Mouse (Mus musculus) liver, embryonic 15.5 days (tissue): ENCODE results near the gene Krtcap2. TPM values are rescaled to one million over a fixed set of nuclear protein-coding genes. Genes with fewer than 3 reads are reported as not detected.

ENCODE experiments used
- ATAC-seq: fragments of 200-750 bp; cut with Nextera tagmentation; 2 replicates; pipeline ENCODE4 v1.8.0; 2017; ENCODE audit warnings: moderate number of reproducible peaks, mild to moderate bottlenecking, moderate library complexity; ENCODE audit not compliant: insufficient read depth
- H3K27ac ChIP-seq: fragments of 300-500 bp; sonication (generic); replicated peaks from 2 replicates; pipeline ENCODE4 v1.5.1; 2015; ENCODE audit warnings: mild to moderate bottlenecking, inconsistent platforms
- H3K27me3 ChIP-seq: fragments of 300-500 bp; sonication (generic); 2 replicates; pipeline ENCODE4 v1.6.1; 2015; ENCODE audit warnings: mild to moderate bottlenecking, inconsistent platforms
- H3K36me3 ChIP-seq: fragments of 300-500 bp; sonication (generic); replicated peaks from 2 replicates; pipeline ENCODE4 v1.6.1; 2015; ENCODE audit warnings: moderate library complexity, mild to moderate bottlenecking, inconsistent platforms
- H3K4me1 ChIP-seq: fragments of 300-500 bp; sonication (generic); replicated peaks from 2 replicates; pipeline ENCODE4 v1.6.1; 2015; ENCODE audit warnings: inconsistent platforms
- H3K4me2 ChIP-seq: fragments of 300-500 bp; sonication (generic); 2 replicates; pipeline ENCODE4 v1.6.1; 2015; ENCODE audit warnings: moderate library complexity, mild to moderate bottlenecking, inconsistent platforms
- H3K4me3 ChIP-seq: fragments of 300-500 bp; sonication (generic); replicated peaks from 2 replicates; pipeline ENCODE4 v1.5.1; 2015; ENCODE audit warnings: mild to moderate bottlenecking, inconsistent platforms
- H3K9ac ChIP-seq: fragments of 300-500 bp; sonication (generic); 2 replicates; pipeline ENCODE4 v1.6.1; 2015; ENCODE audit warnings: moderate library complexity, mild to moderate bottlenecking, inconsistent platforms
- H3K9me3 ChIP-seq: fragments of 300-500 bp; sonication (generic); replicated peaks from 2 replicates; pipeline ENCODE4 v1.6.1; 2016; ENCODE audit warnings: inconsistent platforms
- WGBS: fragments of 180-500 bp; shearing (Covaris S2); methylation state at CpG from one replicate; pipeline ENCODE4 v1.1.7; 2015; ENCODE audit warnings: mixed read lengths; ENCODE audit not compliant: insufficient replicate concordance; 5-methylcytosine and 5-hydroxymethylcytosine counted together
- polyA plus RNA-seq: library from polyadenylated mRNA; unstranded; fragments of >200 nt; fragmentation: Nextera tagmentation; extraction: Ambion mirVana; gene quantifications from 2 replicates; pipeline ENCODE4 v1.2.1, GENCODE M21; 2015

Krtcap2 gene
- 116 and 126 TPM in 2 replicates for polyA plus RNA-seq

DNA sequence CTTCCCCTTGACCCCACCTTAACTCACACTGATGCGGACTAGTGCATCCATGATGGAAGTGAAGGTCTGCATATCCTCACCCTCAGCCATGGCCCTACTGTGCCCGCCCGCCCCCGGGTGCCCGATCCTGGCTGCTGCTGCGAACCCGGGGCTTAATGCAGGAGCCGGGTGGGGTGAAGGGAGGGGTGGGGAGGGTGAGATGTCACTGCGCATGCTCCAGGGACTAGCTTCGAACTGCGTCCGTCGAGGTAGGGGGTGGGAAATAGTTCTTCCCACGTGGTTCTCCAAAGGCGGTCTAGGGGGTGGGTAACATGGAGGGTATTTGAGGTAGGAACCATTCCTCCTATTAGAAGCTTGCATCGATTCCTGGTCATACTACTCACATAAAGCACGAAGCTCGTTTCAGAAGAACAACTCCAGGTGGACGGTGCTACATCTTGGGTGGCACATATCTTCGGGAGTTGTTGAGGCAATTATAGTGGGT is at the start of gene Krtcap2:
Gene Krtcap2, plus strand, starts transcription at position 279 of the 484 bp plus-strand sequence.
- peak within 1 kb of the TSS; percentile 69 for H3K27ac ChIP-seq

DNA sequence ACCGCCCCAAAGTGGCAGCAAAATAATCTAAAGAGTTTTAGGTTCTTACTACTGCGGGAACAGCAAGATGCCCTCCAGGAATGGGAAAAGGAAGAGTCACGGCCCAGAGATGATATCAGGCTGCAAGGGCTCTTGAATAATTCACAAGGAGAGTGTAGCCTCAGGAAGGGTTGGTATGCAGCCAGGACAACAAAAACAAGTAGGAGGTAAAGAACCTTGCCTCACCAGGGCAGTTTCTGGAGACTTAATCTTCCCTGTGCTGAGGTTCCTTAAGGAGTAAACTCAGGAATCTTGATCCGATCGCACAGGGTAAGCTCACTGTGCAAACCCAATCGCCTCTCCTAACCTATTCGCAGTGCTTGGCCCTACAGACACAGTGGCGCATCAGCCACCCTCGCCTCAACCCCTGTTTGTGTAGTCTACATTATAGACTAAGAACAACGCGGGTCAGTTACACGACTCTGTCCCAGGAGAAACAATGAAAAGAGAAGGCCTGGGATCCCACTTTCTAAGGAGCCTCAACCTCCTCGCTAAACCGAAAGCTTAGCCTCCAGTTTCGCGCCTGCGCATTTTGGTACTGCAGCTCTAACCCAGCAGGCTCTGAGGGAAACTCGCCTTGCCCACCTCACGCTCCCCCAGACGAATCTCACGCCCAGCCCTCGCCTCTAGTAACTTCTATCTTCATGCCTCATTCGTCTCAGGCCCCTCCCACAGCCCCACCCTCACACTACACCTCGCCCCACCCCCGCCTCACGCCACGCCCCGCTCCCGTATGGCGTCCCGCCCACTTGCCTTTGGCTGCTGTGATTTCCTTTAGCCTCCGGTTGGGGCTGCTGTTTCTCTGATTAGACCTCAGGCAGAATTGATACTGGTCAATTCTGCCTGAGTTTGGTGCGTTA is 49.5 kb upstream of the Krtcap2 start:
- Histone ChIP-seq H3K4me1 (peaks cover 16% of the 10 kb centered on the region), H3K9me3 (no peaks in the 10 kb centered on the region), H3K4me2 (peak overlapping the region; percentile 73), H3K27me3 (peaks cover 18% of the 10 kb centered on the region), H3K27ac (peak overlapping the region; percentile 72), H3K36me3 (no peaks in the 10 kb centered on the region), H3K9ac (peak overlapping the region; percentile 53), H3K4me3 (peak overlapping the region; percentile 55)
- peak; percentile 93 for ATAC-seq
- WGBS: 6% methylated on average over 33 of the region's 33 CpGs

More for the DNA sequence above, at the start of gene Krtcap2:
- H3K27me3 ChIP-seq: peaks cover 35% of the 10 kb centered on the region
- H3K4me1 ChIP-seq: peaks cover 56% of the 10 kb centered on the region
- peak within 1 kb of the TSS; percentile 73 for H3K9ac ChIP-seq
- H3K4me2 ChIP-seq: peak within 1 kb of the TSS; percentile 90
- ATAC-seq: no peak
- 7% methylated on average over 20 of the region's 20 CpGs for whole genome bisulfite sequencing
- no peaks in the 10 kb centered on the region; the same call in 1 of the 2 replicates for H3K36me3 ChIP-seq
- no peaks in the 10 kb centered on the region for H3K9me3 ChIP-seq
- peak within 1 kb of the TSS; percentile 78 for H3K4me3 ChIP-seq

DNA sequence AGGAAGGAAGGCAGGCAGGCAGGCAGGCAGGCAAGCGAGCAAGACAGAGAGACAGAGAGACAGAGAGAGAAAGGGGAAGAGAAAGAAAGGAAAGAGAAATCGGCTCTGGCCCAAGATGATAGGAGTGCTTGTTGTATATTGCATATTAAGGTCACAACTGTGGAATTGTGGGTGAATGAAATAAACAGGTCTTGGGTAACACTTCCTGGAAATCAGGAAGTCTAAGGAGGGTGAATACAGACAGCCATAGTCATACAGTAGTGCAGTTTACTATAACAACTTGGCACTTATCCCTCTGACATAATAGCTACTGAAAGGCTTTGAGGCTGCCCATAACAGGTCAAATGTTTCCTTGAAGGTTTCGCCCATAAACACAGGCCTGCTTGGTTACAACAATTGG is 45.9 kb upstream of the Krtcap2 start:
- Histone ChIP-seq H3K4me3 (no peak overlapping the region), H3K27me3 (peaks cover 14% of the 10 kb centered on the region), H3K9me3 (no peaks in the 10 kb centered on the region), H3K4me2 (no peak overlapping the region), H3K9ac (no peak overlapping the region), H3K36me3 (peaks cover 11% of the 10 kb centered on the region), H3K4me1 (peaks cover 31% of the 10 kb centered on the region), H3K27ac (no peak overlapping the region)
- no peak for ATAC-seq
- 42% methylated on average over 3 of the region's 3 CpGs for WGBS

DNA sequence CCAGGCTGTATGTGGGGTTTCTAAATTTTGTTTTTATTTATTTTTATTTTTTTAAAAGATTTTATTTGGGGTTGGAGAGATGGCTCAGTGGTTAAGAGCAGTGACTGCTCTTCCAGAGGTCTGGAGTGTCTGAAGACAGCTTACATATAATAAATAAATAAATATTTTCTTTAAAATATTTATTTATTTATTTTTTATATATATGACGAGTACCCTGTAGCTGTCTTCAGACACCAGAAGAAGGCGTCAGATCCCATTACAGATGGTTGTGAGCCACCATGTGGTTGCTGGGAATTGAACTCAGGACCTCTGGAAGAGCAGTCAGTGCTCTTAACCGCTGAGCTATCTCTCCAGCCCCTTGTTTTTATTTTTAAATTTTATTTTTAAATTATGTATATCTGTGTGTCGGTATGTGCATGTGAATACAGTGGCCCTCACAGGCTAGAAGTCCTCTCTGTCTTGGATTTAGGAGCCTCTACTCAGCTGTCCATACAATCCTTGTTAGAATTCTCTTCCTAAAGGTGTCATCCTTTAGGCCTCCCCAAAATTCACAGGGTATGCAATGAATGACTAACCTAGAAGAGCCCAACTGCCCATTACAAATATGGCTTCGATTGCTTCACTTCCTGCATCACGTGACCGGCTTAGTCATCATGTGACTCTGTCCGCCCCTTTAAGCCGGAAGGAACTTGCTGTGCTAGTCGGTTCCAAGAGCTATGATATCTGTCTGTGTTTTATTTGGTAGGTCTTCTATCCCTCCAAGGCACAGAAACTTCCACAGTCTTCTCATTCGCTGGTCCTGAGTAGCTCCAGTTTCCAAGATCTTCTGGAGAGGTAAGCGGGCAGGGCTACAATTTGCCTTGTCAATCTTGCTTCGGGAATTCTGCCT is 43.3 kb upstream of the Krtcap2 start, which contains the start of gene Gba:
Gene Gba, plus strand, starts transcription at position 676 of the 889 bp plus-strand sequence.
- ATAC-seq: peak; percentile 77
- H3K9ac ChIP-seq: peak within 1 kb of the TSS; percentile 59
- peaks cover 10% of the 10 kb centered on the region for H3K27me3 ChIP-seq
- H3K36me3 ChIP-seq: peaks cover 31% of the 10 kb centered on the region
- H3K4me2 ChIP-seq: peak within 1 kb of the TSS; percentile 81
- H3K4me3 ChIP-seq: peak within 1 kb of the TSS; percentile 66
- H3K27ac ChIP-seq: peak within 1 kb of the TSS; percentile 56
- peaks cover 15% of the 10 kb centered on the region for H3K4me1 ChIP-seq
- 23% methylated on average over 13 of the region's 13 CpGs for WGBS
- no peaks in the 10 kb centered on the region for H3K9me3 ChIP-seq

DNA sequence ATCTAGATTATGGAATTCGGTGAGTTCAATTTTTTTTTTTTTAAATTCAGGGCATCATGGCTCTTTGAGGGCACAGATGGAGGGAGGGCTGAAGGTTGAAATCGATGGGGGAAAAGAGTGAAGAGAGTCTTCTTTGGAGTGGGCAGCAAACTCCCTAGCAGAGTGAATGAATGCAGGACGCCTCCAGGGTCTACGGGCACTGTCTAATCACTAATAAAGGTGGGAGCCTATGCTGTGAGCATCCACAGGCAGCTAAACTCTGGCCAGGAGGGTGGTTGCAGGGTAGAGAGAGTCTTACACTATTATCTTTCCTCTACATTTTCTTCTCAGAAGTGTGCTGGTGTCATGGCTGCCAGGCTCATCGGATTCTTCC is 42.6 kb upstream of the Krtcap2 start:
- WGBS: 22% methylated on average over 5 of the region's 5 CpGs
- peak; percentile 34 for ATAC-seq
- H3K9me3 ChIP-seq: no peaks in the 10 kb centered on the region
- H3K36me3 ChIP-seq: peaks cover 37% of the 10 kb centered on the region
- H3K27me3 ChIP-seq: peaks cover 6% of the 10 kb centered on the region
- peak overlapping the region; percentile 59 for H3K9ac ChIP-seq
- peak overlapping the region; percentile 56 for H3K27ac ChIP-seq
- H3K4me3 ChIP-seq: peak overlapping the region; percentile 66
- H3K4me1 ChIP-seq: peaks cover 15% of the 10 kb centered on the region
- peak overlapping the region; percentile 81 for H3K4me2 ChIP-seq

DNA sequence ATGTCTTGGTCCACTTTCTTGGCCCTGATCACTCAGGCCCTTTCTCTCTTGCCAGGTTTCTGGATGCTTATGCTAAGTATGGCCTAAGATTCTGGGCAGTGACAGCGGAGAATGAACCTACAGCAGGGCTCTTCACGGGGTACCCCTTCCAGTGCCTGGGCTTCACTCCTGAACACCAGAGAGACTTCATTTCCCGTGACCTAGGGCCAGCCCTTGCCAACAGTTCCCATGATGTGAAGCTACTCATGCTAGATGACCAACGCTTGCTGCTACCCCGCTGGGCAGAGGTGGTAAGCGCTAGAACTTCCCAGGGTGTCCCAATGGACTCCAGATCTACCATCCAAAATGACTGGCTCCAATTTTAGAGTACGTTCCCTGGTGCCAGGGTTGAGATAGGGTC is 39.7 kb upstream of the Krtcap2 start:
- ATAC-seq: no peak
- Histone ChIP-seq H3K4me3 (no peak overlapping the region), H3K9me3 (no peaks in the 10 kb centered on the region), H3K27ac (no peak overlapping the region), H3K4me1 (peaks cover 15% of the 10 kb centered on the region), H3K9ac (no peak overlapping the region), H3K27me3 (no peaks in the 10 kb centered on the region), H3K4me2 (no peak overlapping the region), H3K36me3 (peaks cover 65% of the 10 kb centered on the region)
- WGBS: 83% methylated on average over 7 of the region's 7 CpGs

DNA sequence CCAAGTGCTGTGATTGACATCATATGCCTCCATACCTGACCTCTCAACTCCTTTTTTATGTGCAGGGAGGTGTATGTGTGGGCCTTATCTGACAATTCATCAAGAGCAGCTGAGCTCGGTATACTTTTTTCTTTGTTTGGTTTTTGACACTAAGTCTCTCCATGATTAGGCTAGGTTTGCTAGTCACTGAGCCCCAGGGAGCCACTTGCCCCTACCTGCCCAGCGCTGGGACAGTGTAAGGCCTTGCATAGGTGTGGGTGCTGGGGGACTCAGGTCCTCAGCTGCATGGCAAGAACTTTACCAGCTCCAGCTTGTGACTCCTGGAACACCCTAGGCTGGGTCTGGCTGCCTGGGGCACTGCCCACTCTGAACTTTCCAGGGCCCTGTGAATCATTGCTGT is 39.1 kb upstream of the Krtcap2 start:
- 68% methylated on average over 2 of the region's 2 CpGs for WGBS
- Histone ChIP-seq H3K9ac (no peak overlapping the region), H3K9me3 (no peaks in the 10 kb centered on the region), H3K4me2 (no peak overlapping the region), H3K27me3 (no peaks in the 10 kb centered on the region), H3K4me1 (peaks cover 18% of the 10 kb centered on the region), H3K4me3 (no peak overlapping the region), H3K27ac (no peak overlapping the region), H3K36me3 (peaks cover 69% of the 10 kb centered on the region)
- no peak for ATAC-seq

DNA sequence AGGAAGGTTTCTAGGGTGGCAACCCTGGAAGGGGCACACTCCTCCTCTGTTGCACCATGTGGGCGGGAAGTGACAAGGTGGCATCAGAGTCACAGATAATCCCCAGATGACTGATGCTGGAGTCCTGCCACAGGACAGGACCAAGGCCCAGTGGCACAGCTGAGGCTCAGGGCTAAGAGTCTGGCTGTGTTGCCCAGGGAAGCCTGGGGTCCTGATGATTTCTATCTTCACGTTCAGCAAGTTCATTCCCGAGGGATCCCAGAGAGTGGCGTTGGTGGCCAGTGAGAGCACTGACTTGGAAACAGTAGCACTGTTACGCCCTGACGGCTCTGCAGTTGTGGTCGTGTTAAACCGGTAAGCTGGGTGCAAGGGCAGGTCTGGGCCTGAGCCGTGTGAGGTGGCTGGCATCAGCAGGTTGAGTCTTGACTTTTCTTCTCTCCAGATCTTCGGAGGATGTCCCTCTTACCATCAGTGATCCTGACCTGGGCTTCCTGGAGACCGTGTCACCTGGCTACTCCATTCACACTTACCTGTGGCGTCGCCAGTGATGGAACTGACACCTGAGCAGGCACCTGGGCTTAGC is 37.6 kb upstream of the Krtcap2 start:
- Histone ChIP-seq H3K27ac (no peak overlapping the region), H3K4me3 (no peak overlapping the region), H3K9ac (no peak overlapping the region), H3K4me2 (no peak overlapping the region), H3K9me3 (no peaks in the 10 kb centered on the region), H3K36me3 (peaks cover 69% of the 10 kb centered on the region), H3K27me3 (no peaks in the 10 kb centered on the region), H3K4me1 (peaks cover 16% of the 10 kb centered on the region)
- 82% methylated on average over 13 of the region's 13 CpGs for WGBS
- ATAC-seq: no peak

DNA sequence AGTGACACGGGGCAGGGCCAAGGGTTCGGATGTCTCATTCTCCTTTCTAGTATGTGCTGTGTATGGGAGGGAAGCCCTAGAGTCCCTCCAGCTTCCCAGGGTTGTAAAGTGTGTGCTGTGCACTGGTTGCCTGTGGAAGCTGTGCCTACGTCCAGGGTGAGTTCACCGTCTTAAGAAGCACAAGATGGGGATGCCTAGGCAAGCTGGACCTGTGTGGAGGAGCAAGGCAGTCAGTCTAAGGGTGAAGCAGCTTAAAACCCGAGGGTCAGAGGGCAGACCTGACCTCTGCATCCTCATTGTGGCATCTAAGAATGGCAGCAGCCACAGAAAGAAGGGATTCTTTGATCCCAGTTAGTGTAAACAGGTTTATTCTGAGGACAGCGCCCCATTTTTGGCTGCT is 37.0 kb upstream of the Krtcap2 start:
- no peak overlapping the region for H3K27ac ChIP-seq
- no peak overlapping the region for H3K9ac ChIP-seq
- H3K4me2 ChIP-seq: no peak overlapping the region
- H3K4me3 ChIP-seq: no peak overlapping the region
- no peaks in the 10 kb centered on the region for H3K9me3 ChIP-seq
- ATAC-seq: no peak
- peaks cover 69% of the 10 kb centered on the region for H3K36me3 ChIP-seq
- H3K4me1 ChIP-seq: peaks cover 16% of the 10 kb centered on the region
- no peaks in the 10 kb centered on the region for H3K27me3 ChIP-seq
- 72% methylated on average over 6 of the region's 6 CpGs for WGBS

DNA sequence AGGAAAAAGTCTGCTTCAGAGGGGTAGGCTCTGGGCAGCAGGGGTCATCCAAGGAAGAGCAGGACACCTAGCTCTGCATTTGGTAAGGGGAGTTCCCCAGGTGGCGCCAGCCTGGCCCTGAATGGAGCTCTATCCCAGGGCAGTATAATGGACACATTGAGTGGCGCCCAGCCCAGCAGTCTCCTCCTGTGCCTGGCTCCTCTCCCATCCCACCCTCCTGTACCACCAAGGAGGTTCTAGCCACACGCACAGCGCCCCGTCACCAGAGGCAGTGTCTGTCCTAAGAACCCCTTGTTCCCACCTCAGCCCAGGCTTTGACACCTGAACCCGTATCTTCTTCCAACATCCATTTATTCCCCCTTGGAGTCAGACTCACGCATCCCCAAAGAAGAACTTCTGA is 36.0 kb upstream of the Krtcap2 start:
- Histone ChIP-seq H3K4me1 (peaks cover 23% of the 10 kb centered on the region), H3K36me3 (peaks cover 60% of the 10 kb centered on the region), H3K4me2 (no peak overlapping the region), H3K4me3 (no peak overlapping the region), H3K27me3 (peaks cover 2% of the 10 kb centered on the region; the same call in 1 of the 2 replicates), H3K9ac (no peak overlapping the region), H3K9me3 (no peaks in the 10 kb centered on the region), H3K27ac (no peak overlapping the region)
- 77% methylated on average over 7 of the region's 7 CpGs for WGBS
- ATAC-seq: no peak
